10 mouse cellular contexts compared by ENCODE assay signal in genomic region chr3:103574566-103575155, GRCm38 (mm10). TPM values are rescaled to one million over a fixed set of nuclear protein-coding genes. Genes with fewer than 3 reads are reported as not detected.
DNase-seq lines count a peak whose midpoint lies in the region; ATAC-seq lines count a peak whose summit lies in the region.
"Had no signal": no experiment of that assay in that cellular context is flagged by ENCODE, and none has a peak within 500 bp of the region (broad histone marks: within the 10 kb centered on the region; RNA-seq: fewer than 3 reads in every experiment).

No protein-coding gene starts in this region.

- no peak overlapping the region for H3K9ac ChIP-seq in limb, embryonic 13.5 days
- no peak overlapping the region for H3K9ac ChIP-seq in stomach, embryonic 15.5 days

- peak; percentile 31 to 40 for DNase-seq in cerebellum, postnatal 14 days
- no peak for DNase-seq in cerebellum, adult 18-20 months
- DNase-seq in right cerebral cortex, postnatal 10 days (ENCODE audit: low spot score in 2 of 2) = peak; percentile 72 to 74
- DNase-seq in right cerebral cortex, postnatal 36 days (ENCODE audit: low spot score in 2 of 2) = no peak
- no peak for DNase-seq in spleen, postnatal 36 days (ENCODE audit: low spot score in 2 of 2)
- DNase-seq in urinary bladder, postnatal 14 days (ENCODE audit: low spot score) = no peak

- 8% methylated on average over 22 of the region's 22 CpGs for WGBS in limb, embryonic 13.5 days
- 14% methylated on average over 22 of the region's 22 CpGs for WGBS in stomach, embryonic 15.5 days

- H3K4me3 ChIP-seq in limb, embryonic 13.5 days = peak overlapping the region; percentile 50
- peak overlapping the region; percentile 48; the same call in 1 of the 2 replicates for H3K4me3 ChIP-seq in stomach, embryonic 15.5 days (replicated peaks)

- peak overlapping the region; percentile 95 for H3K4me2 ChIP-seq in limb, embryonic 13.5 days (replicated peaks)
- peak overlapping the region; percentile 90; the same call in 1 of the 2 replicates for H3K4me2 ChIP-seq in stomach, embryonic 15.5 days

- H3K36me3 ChIP-seq in limb, embryonic 13.5 days = no peaks in the 10 kb centered on the region
- no peaks in the 10 kb centered on the region for H3K36me3 ChIP-seq in stomach, embryonic 15.5 days

- H3K9me3 ChIP-seq in limb, embryonic 13.5 days = no peaks in the 10 kb centered on the region
- H3K9me3 ChIP-seq in stomach, embryonic 15.5 days = no peaks in the 10 kb centered on the region

- H3K27me3 ChIP-seq in limb, embryonic 13.5 days = peaks cover 89% of the 10 kb centered on the region
- H3K27me3 ChIP-seq in stomach, embryonic 15.5 days (replicated peaks) = peaks cover 53% of the 10 kb centered on the region

- ATAC-seq in limb, embryonic 13.5 days (ENCODE audit: low FRiP score, low read depth) = no peak
- ATAC-seq in stomach, embryonic 15.5 days (ENCODE audit: insufficient read depth, low FRiP score, low read depth) = no peak

- H3K27ac ChIP-seq in limb, embryonic 13.5 days = no peak overlapping the region
- H3K27ac ChIP-seq in stomach, embryonic 15.5 days = no peak overlapping the region

- H3K4me1 ChIP-seq in limb, embryonic 13.5 days = peaks cover 28% of the 10 kb centered on the region
- H3K4me1 ChIP-seq in stomach, embryonic 15.5 days = peaks cover 17% of the 10 kb centered on the region

RNA-seq across cellular contexts. Expression of gene Syt6, which starts 0.4 kb away (rescaled TPM):
- 0.45 and 0.51 TPM in 2 replicates for polyA plus RNA-seq in limb, embryonic 13.5 days (2015; fragmentation: Nextera tagmentation; extraction: Ambion mirVana)
- 2.5 and 2.6 TPM in 2 replicates for polyA plus RNA-seq in stomach, embryonic 15.5 days (2015; fragmentation: Nextera tagmentation; extraction: Ambion mirVana)
- polyA plus RNA-seq: gonadal fat pad, adult 2 months; liver, adult 2 months had no signal

Comparison
In these comparisons a context has a peak if more than half of its experiments do, and no peak if none do; other contexts are left out.
1. DNase-seq: peak in cerebellum, postnatal 14 days (2 of 2) and right cerebral cortex, postnatal 10 days (2 of 2); none in cerebellum, adult 18-20 months (0 of 2), right cerebral cortex, postnatal 36 days (0 of 2), spleen, postnatal 36 days (0 of 2) and urinary bladder, postnatal 14 days (single experiment).